Mouse (Mus musculus): ENCODE measurements around the gene Catsper1.

DNA sequence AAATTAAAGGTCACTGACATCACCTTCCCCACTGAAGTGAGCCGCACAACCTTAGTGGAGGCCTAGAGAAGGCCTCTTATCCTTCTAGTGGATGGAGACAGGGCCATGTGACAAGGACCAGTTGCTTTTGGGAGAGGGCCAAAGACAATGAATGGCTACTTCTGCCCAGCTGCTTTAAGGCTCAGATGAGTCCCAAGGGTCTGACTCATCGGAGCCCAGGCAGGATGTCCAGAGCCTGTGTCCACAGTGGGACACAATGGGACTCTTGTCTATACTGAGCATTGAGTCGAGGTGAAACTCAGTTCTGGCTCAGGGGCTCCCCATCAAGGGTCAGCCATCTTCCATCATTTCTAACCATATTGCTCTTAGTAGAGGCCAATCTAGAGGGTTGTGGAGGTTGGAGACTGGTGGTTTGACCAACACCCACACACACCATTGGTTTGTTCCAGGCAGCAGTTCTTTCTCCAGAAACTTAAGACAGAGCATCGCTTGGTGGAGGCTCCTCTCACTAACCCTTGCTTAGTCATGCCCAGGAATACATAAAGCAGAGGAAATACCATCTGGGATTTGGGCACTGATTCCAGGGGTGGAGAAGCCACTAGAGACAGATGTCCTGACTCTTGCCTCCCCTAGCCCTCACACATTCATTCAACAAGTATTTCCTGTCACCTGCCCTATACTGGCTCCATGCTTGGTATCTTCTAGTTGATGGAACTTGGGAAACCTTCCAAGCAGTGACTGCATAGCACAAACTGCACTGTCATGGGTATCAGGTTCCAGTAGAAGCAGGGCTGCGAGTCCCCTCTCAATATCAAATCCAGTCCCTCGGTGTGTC is 10.0 kb downstream of the Catsper1 start:
- no peak for TF ChIP-seq POLR2A (IDR thresholded peaks at IDR 0.05; ENCODE audit: insufficient read depth, low read length)
- no peak for TF ChIP-seq CTCF (IDR thresholded peaks at IDR 0.05; ENCODE audit: low read depth, low read length)

Measured in ES-Bruce4 (cell line).